8 mouse cellular contexts compared by ENCODE assay signal in the genomic region with DNA sequence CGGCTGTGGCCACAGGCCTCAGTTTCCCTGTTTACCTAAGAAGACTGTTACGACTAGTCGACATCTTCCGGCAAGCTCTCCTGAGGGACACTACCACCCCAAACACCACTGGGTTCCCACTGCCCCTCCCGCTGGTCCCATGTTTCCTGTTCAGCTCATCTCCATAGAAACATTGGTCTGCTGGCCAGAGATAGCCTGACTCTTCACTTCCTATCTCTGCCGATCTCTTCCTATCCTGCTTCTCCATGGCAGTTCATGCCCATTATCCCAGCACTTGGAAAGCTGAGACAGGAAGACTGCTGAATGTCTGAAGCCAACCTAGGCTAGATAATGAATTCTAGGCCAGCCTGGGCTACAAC. TPM values are rescaled to one million over a fixed set of nuclear protein-coding genes. Genes with fewer than 3 reads are reported as not detected.
DNase-seq lines count a peak whose midpoint lies in the region; ATAC-seq and TF ChIP-seq lines count a peak whose summit lies in the region.

No protein-coding gene starts in this region.

- no peaks in the 10 kb centered on the region for H3K9me3 ChIP-seq in forebrain, embryonic 14.5 days (replicated peaks; ENCODE audit: control insufficient read depth, low read length)
- no peaks in the 10 kb centered on the region for H3K9me3 ChIP-seq in liver, embryonic 11.5 days (ENCODE audit: control insufficient read depth, low read length)
- no peaks in the 10 kb centered on the region for H3K9me3 ChIP-seq in neural tube, embryonic 15.5 days (replicated peaks)

- no peaks in the 10 kb centered on the region for H3K36me3 ChIP-seq in forebrain, embryonic 14.5 days (ENCODE audit: control insufficient read depth, insufficient read depth, low read length)
- H3K36me3 ChIP-seq in liver, embryonic 11.5 days (ENCODE audit: control insufficient read depth, insufficient read depth, low read length), result peaks cover 9% of the 10 kb centered on the region
- no peaks in the 10 kb centered on the region for H3K36me3 ChIP-seq in neural tube, embryonic 15.5 days

- no peak overlapping the region for H3K9ac ChIP-seq in forebrain, embryonic 14.5 days (ENCODE audit: low read length)
- H3K9ac ChIP-seq in liver, embryonic 11.5 days (ENCODE audit: low read depth, low read length), result peak overlapping the region; percentile 96
- no peak overlapping the region for H3K9ac ChIP-seq in neural tube, embryonic 15.5 days (replicated peaks)

- H3K27ac ChIP-seq in left cerebral cortex, adult 2 months, result peak overlapping the region; percentile 93
- H3K27ac ChIP-seq in forebrain, embryonic 14.5 days (ENCODE audit: low read depth, low read length), result peak overlapping the region; percentile 39; the same call in 1 of the 2 replicates
- peak overlapping the region; percentile 99 for H3K27ac ChIP-seq in liver, embryonic 11.5 days (ENCODE audit: low read depth, low read length)
- peak overlapping the region; percentile 23; the same call in 1 of the 2 replicates for H3K27ac ChIP-seq in neural tube, embryonic 15.5 days (replicated peaks)

- TF ChIP-seq CTCF in left cerebral cortex, adult 2 months (IDR thresholded peaks at IDR 0.05), result no peak

- no peak for DNase-seq in left cerebral cortex, adult 2 months (ENCODE audit: extremely low spot score in 1 of 2, low spot score in 2 of 2)
- no peak for DNase-seq in left cerebral cortex, postnatal 4 days
- no peak for DNase-seq in forebrain, embryonic 14.5 days (ENCODE audit: low spot score)
- DNase-seq in liver, embryonic 11.5 days (ENCODE audit: low spot score), result no peak
- no peak for DNase-seq in cerebellum, postnatal 10 days
- DNase-seq in thymus, adult 18-20 months, result no peak
- no peak for DNase-seq in gastrocnemius, postnatal 4 days (ENCODE audit: low spot score in 2 of 2)

- no peaks in the 10 kb centered on the region for H3K27me3 ChIP-seq in forebrain, embryonic 14.5 days (replicated peaks; ENCODE audit: control insufficient read depth, insufficient read depth, low read length)
- no peaks in the 10 kb centered on the region for H3K27me3 ChIP-seq in liver, embryonic 11.5 days (replicated peaks; ENCODE audit: control insufficient read depth, insufficient read depth, low read length)
- H3K27me3 ChIP-seq in neural tube, embryonic 15.5 days (replicated peaks), result no peaks in the 10 kb centered on the region

- ATAC-seq in forebrain, embryonic 14.5 days, result no peak
- peak; percentile 37 for ATAC-seq in liver, embryonic 11.5 days (replicated peaks; ENCODE audit: low FRiP score)
- ATAC-seq in neural tube, embryonic 15.5 days (ENCODE audit: low FRiP score), result no peak

- no peak overlapping the region for H3K4me2 ChIP-seq in forebrain, embryonic 14.5 days (ENCODE audit: low read length)
- H3K4me2 ChIP-seq in liver, embryonic 11.5 days, result peak overlapping the region; percentile 90
- H3K4me2 ChIP-seq in neural tube, embryonic 15.5 days, result no peak overlapping the region

- intact Hi-C loops in left cerebral cortex, adult 2 months (cut with DNase I), result loop anchor here (5.0 kb wide), 2 partner anchors 109 to 876 kb away; a partner anchor contains a TSS
- intact Hi-C loops in left cerebral cortex, postnatal 4 days (cut with DNase I), result no loop called here

- WGBS in forebrain, embryonic 14.5 days, result 85% methylated on average over 6 of the region's 6 CpGs
- WGBS in liver, embryonic 11.5 days, result 34% methylated on average over 6 of the region's 6 CpGs
- WGBS in neural tube, embryonic 15.5 days, result 77% methylated on average over 6 of the region's 6 CpGs

- peaks cover 33% of the 10 kb centered on the region for H3K4me1 ChIP-seq in forebrain, embryonic 14.5 days (ENCODE audit: control insufficient read depth, insufficient read depth, low read length)
- H3K4me1 ChIP-seq in liver, embryonic 11.5 days (replicated peaks; ENCODE audit: control insufficient read depth, insufficient read depth, low read length), result peaks cover 79% of the 10 kb centered on the region
- peaks cover 60% of the 10 kb centered on the region for H3K4me1 ChIP-seq in neural tube, embryonic 15.5 days

- peak overlapping the region; percentile 30 for H3K4me3 ChIP-seq in left cerebral cortex, adult 2 months
- no peak overlapping the region for H3K4me3 ChIP-seq in forebrain, embryonic 14.5 days (ENCODE audit: low read depth, low read length)
- peak overlapping the region; percentile 65 for H3K4me3 ChIP-seq in liver, embryonic 11.5 days (ENCODE audit: low read depth, low read length)
- no peak overlapping the region for H3K4me3 ChIP-seq in neural tube, embryonic 15.5 days (replicated peaks)

RNA-seq across cellular contexts. Expression of a gene that starts 2.6 kb away (rescaled TPM):
- not detected for total RNA-seq in left cerebral cortex, adult 2 months (2021)
- not detected for total RNA-seq in left cerebral cortex, postnatal 4 days (2021)
- polyA plus RNA-seq in forebrain, embryonic 14.5 days (2014; fragmentation: Nextera tagmentation; extraction: Ambion mirVana), result 0.20 and 0.30 TPM in 2 replicates
- 3.7 and 4.8 TPM in 2 replicates for polyA plus RNA-seq in liver, embryonic 11.5 days (2014; fragmentation: Nextera tagmentation; extraction: Ambion mirVana)
- 0.24 and 0.57 TPM in 2 replicates for polyA plus RNA-seq in neural tube, embryonic 15.5 days (2015; fragmentation: Nextera tagmentation; extraction: Ambion mirVana)
- total RNA-seq in gastrocnemius, postnatal 4 days (2021), result not detected

RNA-seq across cellular contexts. Expression of a gene that starts 16.0 kb away (rescaled TPM):
- total RNA-seq in left cerebral cortex, adult 2 months (2021), result 10 to 100 TPM; 16.5 to 21.5 TPM
- total RNA-seq in left cerebral cortex, postnatal 4 days (2021), result 10 to 100 TPM; 40.6 to 45.4 TPM
- 349 and 462 TPM in 2 replicates for polyA plus RNA-seq in forebrain, embryonic 14.5 days (2014; fragmentation: Nextera tagmentation; extraction: Ambion mirVana)
- polyA plus RNA-seq in liver, embryonic 11.5 days (2014; fragmentation: Nextera tagmentation; extraction: Ambion mirVana), result 461 and 501 TPM in 2 replicates
- 161 and 243 TPM in 2 replicates for polyA plus RNA-seq in neural tube, embryonic 15.5 days (2015; fragmentation: Nextera tagmentation; extraction: Ambion mirVana)
- total RNA-seq in gastrocnemius, postnatal 4 days (2021), result 100 to 1,000 TPM; 130 to 135 TPM

RNA-seq across cellular contexts. Expression of a gene that starts 21.1 kb away (rescaled TPM):
- total RNA-seq in left cerebral cortex, adult 2 months (2021), result 10 to 100 TPM; 47.9 to 59.9 TPM
- 10 to 100 TPM; 10.8 to 12.2 TPM for total RNA-seq in left cerebral cortex, postnatal 4 days (2021)
- 0.83 and 1.2 TPM in 2 replicates for polyA plus RNA-seq in forebrain, embryonic 14.5 days (2014; fragmentation: Nextera tagmentation; extraction: Ambion mirVana)
- 0.34 and 0.36 TPM in 2 replicates for polyA plus RNA-seq in liver, embryonic 11.5 days (2014; fragmentation: Nextera tagmentation; extraction: Ambion mirVana)
- 1.4 and 1.5 TPM in 2 replicates for polyA plus RNA-seq in neural tube, embryonic 15.5 days (2015; fragmentation: Nextera tagmentation; extraction: Ambion mirVana)
- total RNA-seq in gastrocnemius, postnatal 4 days (2021), result under 1 TPM; 0.32 to 0.36 TPM

RNA-seq across cellular contexts. Expression of a gene that starts 27.5 kb away (rescaled TPM):
- total RNA-seq in left cerebral cortex, adult 2 months (2021), result 100 to 1,000 TPM; 553 to 561 TPM
- total RNA-seq in left cerebral cortex, postnatal 4 days (2021), result 100 to 1,000 TPM; 134 to 158 TPM
- polyA plus RNA-seq in forebrain, embryonic 14.5 days (2014; fragmentation: Nextera tagmentation; extraction: Ambion mirVana), result 26.7 and 29.1 TPM in 2 replicates
- polyA plus RNA-seq in liver, embryonic 11.5 days (2014; fragmentation: Nextera tagmentation; extraction: Ambion mirVana), result 81.4 and 85.9 TPM in 2 replicates
- 34.8 and 45.9 TPM in 2 replicates for polyA plus RNA-seq in neural tube, embryonic 15.5 days (2015; fragmentation: Nextera tagmentation; extraction: Ambion mirVana)
- total RNA-seq in gastrocnemius, postnatal 4 days (2021), result 100 to 1,000 TPM in 1 of 2 experiments, 10 to 100 TPM in 1; 96.0 to 121 TPM

Comparison
In these comparisons a context has a peak if more than half of its experiments do, and no peak if none do; other contexts are left out.
1. H3K27ac ChIP-seq: peak in every context shown above with its lines; median percentile 99 in liver, embryonic 11.5 days; 93 in left cerebral cortex, adult 2 months; 39 in forebrain, embryonic 14.5 days; 23 in neural tube, embryonic 15.5 days.
2. H3K4me3 ChIP-seq: peak in left cerebral cortex, adult 2 months (single experiment) and liver, embryonic 11.5 days (single experiment); none in forebrain, embryonic 14.5 days (single experiment) and neural tube, embryonic 15.5 days (single experiment).
3. RNA of a gene that starts 21.1 kb away (total RNA-seq): 47.9 to 59.9 TPM in left cerebral cortex, adult 2 months and 10.8 to 12.2 TPM in left cerebral cortex, postnatal 4 days; 0.32 to 0.36 TPM in gastrocnemius, postnatal 4 days; every median in the first group is over 4 times any median in the second.